Mouse (Mus musculus) heart, postnatal 0 days (tissue): ENCODE results near the gene Acyp1. TPM values are rescaled to one million over a fixed set of nuclear protein-coding genes. Genes with fewer than 3 reads are reported as not detected.

Source experiments
- ATAC-seq: fragments of 200-750 bp; cut with Nextera tagmentation; 2 replicates; pipeline ENCODE4 v1.8.0; 2017; ENCODE audit warnings: low read depth, moderate number of reproducible peaks, moderate library complexity; ENCODE audit not compliant: insufficient read depth
- DNase-seq: peaks from one replicate; pipeline ENCODE4 v3.0.0-alpha.2; 2016; ENCODE audit warnings: low spot score
- H3K27ac ChIP-seq: fragments of 300-500 bp; sonication (generic); 2 replicates; pipeline ENCODE4 v1.5.1; 2014; ENCODE audit warnings: low read depth, mild to moderate bottlenecking
- H3K27me3 ChIP-seq: fragments of 300-500 bp; sonication (generic); 2 replicates; pipeline ENCODE4 v1.6.1; 2014; ENCODE audit warnings: low read length, mixed read lengths; ENCODE audit not compliant: control insufficient read depth, insufficient read depth
- H3K36me3 ChIP-seq: fragments of 300-500 bp; sonication (generic); replicated peaks from 2 replicates; pipeline ENCODE4 v1.6.1; 2014; ENCODE audit warnings: low read length, mixed read lengths; ENCODE audit not compliant: control insufficient read depth, insufficient read depth
- H3K4me1 ChIP-seq: fragments of 300-500 bp; sonication (generic); 2 replicates; pipeline ENCODE4 v1.6.1; 2014; ENCODE audit warnings: antibody characterized with exemption; ENCODE audit not compliant: control insufficient read depth, insufficient read depth
- H3K4me2 ChIP-seq: fragments of 300-500 bp; sonication (generic); 2 replicates; pipeline ENCODE4 v1.6.1; 2014; ENCODE audit warnings: low read depth, mild to moderate bottlenecking, low read length, moderate library complexity
- H3K4me3 ChIP-seq: fragments of 300-500 bp; sonication (generic); 2 replicates; pipeline ENCODE4 v1.5.1; 2014; ENCODE audit warnings: low read depth, low read length
- H3K9ac ChIP-seq: fragments of 300-500 bp; sonication (generic); replicated peaks from 2 replicates; pipeline ENCODE4 v1.6.1; 2014; ENCODE audit warnings: low read depth, low read length, mixed read lengths
- H3K9me3 ChIP-seq: fragments of 300-500 bp; sonication (generic); replicated peaks from 2 replicates; pipeline ENCODE4 v1.6.1; 2016; ENCODE audit warnings: low read length; ENCODE audit not compliant: control insufficient read depth
- CTCF ChIP-seq: IDR thresholded peaks from 2 replicates; pipeline ENCODE4 v1.5.1; 2016; ENCODE audit warnings: antibody characterized with exemption, control low read depth, low read depth
- EP300 ChIP-seq: IDR thresholded peaks from 2 replicates; pipeline ENCODE4 v1.6.1; 2016; ENCODE audit warnings: antibody characterized with exemption, low read depth
- WGBS: fragments of 180-500 bp; shearing (Covaris S2); extraction: QIAGEN DNeasy Blood & Tissue Kit; methylation state at CpG from one replicate; pipeline ENCODE4 v1.1.7; 2014; 5-methylcytosine and 5-hydroxymethylcytosine counted together
- polyA plus RNA-seq: library from polyadenylated mRNA; unstranded; fragments of >200 nt; fragmentation: Nextera tagmentation; extraction: Ambion mirVana; gene quantifications from 2 replicates; pipeline ENCODE4 v1.2.1, GENCODE M21; 2015
- total RNA-seq: library from RNA; depleted of rRNA; stranded (reverse); fragments of >200 nt; gene quantifications from 2 replicates; pipeline ENCODE4 v1.2.3, GENCODE M21; 2014; ENCODE audit warnings: low replicate concordance

Acyp1 gene
- total and polyA plus RNA-seq, 2 experiments from 2014 or later, result 18.1 to 59.8 TPM

DNA sequence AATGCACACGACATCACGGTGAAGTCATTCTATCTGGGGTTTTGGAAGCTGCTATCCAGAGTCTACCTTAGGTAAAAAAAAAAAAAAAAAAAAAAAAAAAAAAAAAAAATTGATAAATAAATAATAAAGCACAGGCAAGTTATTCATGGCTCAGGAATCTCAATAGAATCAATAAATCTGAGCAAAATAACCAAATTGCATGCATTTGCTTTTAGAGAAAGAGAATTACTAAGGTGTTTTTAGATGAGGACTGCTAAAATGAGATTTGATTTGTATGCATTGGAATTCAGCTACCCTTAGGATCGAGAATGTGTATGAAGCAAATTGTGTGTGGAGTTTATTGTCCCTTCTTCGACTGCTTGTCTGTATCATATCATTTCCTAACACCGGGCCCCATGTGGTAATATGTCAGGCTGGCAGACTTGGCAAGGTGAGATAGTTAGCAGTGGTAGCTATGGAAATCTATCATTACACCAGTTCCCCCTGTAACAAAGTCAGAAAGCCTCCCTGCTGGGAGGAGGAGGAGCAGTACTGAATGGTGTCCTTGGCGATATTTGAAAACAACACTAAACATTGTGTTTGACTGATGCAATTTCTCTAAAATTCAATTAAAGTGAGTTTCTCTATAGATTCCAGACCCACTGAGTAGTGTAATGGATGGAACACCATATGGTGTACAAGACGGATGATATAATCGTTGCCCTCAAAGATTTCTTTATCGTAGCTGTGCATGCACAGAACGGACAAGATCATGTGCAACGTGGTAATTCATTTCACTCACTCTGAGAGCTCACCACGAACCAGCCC lies 7.2 kb downstream of the Acyp1 start:
- Histone ChIP-seq H3K4me3 (peak overlapping the region; percentile 86; the same call in 1 of the 2 replicates), H3K9ac (no peak overlapping the region), H3K27me3 (no peaks in the 10 kb centered on the region), H3K27ac (no peak overlapping the region), H3K4me2 (peak overlapping the region; percentile 79), H3K36me3 (0 out of 2 replicates have a peak, but pooled peaks cover 7% of the 10 kb centered on the region), H3K9me3 (no peaks in the 10 kb centered on the region), H3K4me1 (peaks cover 6% of the 10 kb centered on the region)
- no peak for TF ChIP-seq EP300
- TF ChIP-seq CTCF, result no peak
- no peak for DNase-seq
- WGBS, result 63% methylated on average over 12 of the region's 12 CpGs
- ATAC-seq, result 0 out of 2 replicates have a peak, but pooled peaks have one; percentile 1

DNA sequence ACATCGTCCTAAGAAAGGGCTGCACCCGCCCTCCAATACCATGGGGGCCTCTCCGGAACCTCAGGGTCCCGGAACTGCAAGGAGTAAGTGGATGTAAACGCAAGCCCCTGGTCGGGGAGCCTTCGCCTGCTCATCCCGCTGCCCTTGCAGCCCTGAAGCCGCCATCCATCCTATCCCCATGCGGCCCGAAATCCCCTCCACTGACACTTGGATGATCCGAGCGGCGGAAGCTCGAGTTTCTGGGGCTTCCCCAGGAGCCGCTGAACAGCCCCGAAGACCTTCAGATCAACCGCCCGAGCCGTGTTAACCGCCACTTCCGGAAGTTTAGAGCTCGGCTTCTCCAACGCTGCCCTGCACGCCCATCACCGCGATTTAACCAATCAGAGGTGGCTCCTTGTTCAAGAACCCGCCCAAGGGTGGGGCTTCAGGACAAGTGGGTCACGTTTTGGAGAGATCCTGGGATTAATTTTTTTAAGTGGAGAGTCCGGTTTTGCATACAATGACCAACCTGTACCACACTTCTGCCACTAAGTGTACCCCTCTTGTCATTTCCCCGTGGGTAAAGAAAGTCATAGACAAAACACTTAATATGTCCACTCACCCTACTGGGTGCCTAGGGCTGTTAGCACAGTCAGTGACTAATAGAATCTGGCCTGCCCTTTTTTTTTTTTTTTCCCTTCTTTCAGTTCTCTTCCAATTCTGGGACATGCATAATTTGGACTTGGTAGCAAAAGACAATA lies 8.0 kb downstream of the Acyp1 start:
- under 1% methylated on average over 31 of the region's 31 CpGs for WGBS
- Histone ChIP-seq H3K4me2 (peak overlapping the region; percentile 79), H3K36me3 (peaks cover 9% of the 10 kb centered on the region; the same call in 1 of the 2 replicates), H3K4me1 (peaks cover 6% of the 10 kb centered on the region), H3K27ac (peak overlapping the region; percentile 79), H3K27me3 (no peaks in the 10 kb centered on the region), H3K9me3 (no peaks in the 10 kb centered on the region), H3K4me3 (peak overlapping the region; percentile 86), H3K9ac (peak overlapping the region; percentile 90)
- peak; percentile 95 for DNase-seq
- ATAC-seq, result peak; percentile 98
- TF ChIP-seq EP300 (no peak; the same call in 1 of the 2 replicates), CTCF (no peak)

DNA sequence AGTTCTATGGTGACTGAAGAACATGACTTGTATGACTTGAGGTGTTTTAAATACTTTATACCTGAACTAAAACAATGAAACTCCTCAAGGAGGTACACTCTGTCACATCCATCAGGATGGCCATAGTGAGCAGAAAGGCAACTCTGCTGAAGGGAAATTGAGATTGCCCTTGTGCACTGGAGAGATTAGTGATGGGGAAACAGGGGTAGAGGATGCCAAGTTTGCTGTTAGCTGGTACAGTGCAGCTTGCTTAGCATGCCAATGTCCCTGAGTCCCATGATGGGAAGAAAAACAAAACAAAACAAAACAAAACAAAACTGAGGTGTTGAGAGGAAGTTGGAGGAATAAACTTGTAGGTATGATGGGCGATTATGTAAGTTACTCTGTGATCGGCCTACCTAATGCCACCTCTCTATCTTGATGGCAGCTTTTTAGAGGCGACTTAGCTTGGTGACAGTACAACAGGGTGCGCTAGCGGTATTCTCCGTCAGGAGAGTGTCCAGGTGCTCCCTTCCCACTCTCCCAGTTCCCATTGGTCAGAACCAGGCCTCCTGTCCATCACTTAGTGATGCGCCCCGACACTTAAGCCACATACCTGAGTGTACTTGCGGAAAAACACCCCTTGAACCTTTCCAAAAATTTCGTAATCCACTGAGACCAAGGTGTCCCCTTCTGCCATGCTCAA lies 8.7 kb downstream of the Acyp1 start:
- Histone ChIP-seq H3K27ac (peak overlapping the region; percentile 79; the same call in 1 of the 2 replicates), H3K27me3 (no peaks in the 10 kb centered on the region), H3K36me3 (peaks cover 12% of the 10 kb centered on the region; the same call in 1 of the 2 replicates), H3K4me1 (peaks cover 6% of the 10 kb centered on the region), H3K9me3 (no peaks in the 10 kb centered on the region), H3K9ac (peak overlapping the region; percentile 90), H3K4me3 (peak overlapping the region; percentile 86), H3K4me2 (peak overlapping the region; percentile 79)
- ATAC-seq (peak; percentile 18; the same call in 1 of the 2 replicates), DNase-seq (no peak)
- TF ChIP-seq CTCF, result no peak
- no peak for TF ChIP-seq EP300
- WGBS, result 3% methylated on average over 10 of the region's 10 CpGs

DNA sequence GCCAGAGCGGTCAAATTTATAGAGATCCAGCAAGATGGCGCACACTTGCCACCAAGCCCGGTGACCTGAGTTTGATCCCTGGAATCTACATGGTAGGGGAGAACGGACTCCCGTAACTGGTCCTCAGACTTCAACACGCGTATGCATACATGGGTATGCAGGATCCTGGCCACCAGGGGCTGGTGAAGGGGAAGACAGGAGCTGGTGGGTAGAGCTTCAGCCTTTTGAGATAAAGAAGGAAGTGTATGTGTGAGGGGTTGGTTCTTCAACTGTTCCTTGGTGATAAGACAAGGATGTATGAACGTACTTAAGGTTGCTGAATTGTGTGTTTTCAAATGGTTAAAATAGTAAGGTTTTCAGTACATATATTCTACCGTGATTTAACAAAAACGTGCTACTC lies 9.3 kb downstream of the Acyp1 start:
- Histone ChIP-seq H3K4me2 (no peak overlapping the region), H3K36me3 (peaks cover 12% of the 10 kb centered on the region; the same call in 1 of the 2 replicates), H3K4me1 (peaks cover 6% of the 10 kb centered on the region), H3K27ac (no peak overlapping the region), H3K4me3 (no peak overlapping the region), H3K9me3 (no peaks in the 10 kb centered on the region), H3K9ac (no peak overlapping the region), H3K27me3 (no peaks in the 10 kb centered on the region)
- ATAC-seq (no peak), DNase-seq (no peak)
- 91% methylated on average over 10 of the region's 10 CpGs for WGBS
- TF ChIP-seq CTCF (no peak), EP300 (no peak)

DNA sequence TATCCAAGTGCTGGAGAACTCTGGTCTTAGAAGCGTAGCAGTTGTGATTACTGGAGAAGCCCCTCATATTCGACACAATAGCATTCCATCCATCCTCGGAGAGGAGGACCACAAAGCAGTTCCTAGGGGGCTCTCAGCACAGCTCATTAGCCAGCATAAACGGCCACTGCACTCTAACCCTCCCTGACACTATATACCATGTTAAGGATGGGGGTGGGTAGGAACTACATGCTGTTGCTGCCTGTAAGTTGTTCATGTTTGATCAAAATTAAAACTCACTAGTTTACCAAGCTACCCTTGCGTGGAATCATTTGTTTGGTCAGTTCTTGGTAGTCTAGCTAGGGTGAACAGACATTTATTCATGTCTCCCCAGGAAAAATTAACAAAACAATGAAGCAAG lies 12.0 kb downstream of the Acyp1 start:
- no peak for TF ChIP-seq EP300
- no peak for TF ChIP-seq CTCF
- H3K36me3 ChIP-seq, result peaks cover 12% of the 10 kb centered on the region; the same call in 1 of the 2 replicates
- WGBS, result 82% methylated on average over 5 of the region's 5 CpGs
- H3K27ac ChIP-seq, result no peak overlapping the region
- H3K4me1 ChIP-seq, result peaks cover 6% of the 10 kb centered on the region
- ATAC-seq (no peak), DNase-seq (no peak)
- H3K9me3 ChIP-seq, result no peaks in the 10 kb centered on the region
- no peak overlapping the region for H3K4me2 ChIP-seq
- no peak overlapping the region for H3K9ac ChIP-seq
- no peak overlapping the region for H3K4me3 ChIP-seq
- H3K27me3 ChIP-seq, result no peaks in the 10 kb centered on the region
